Mouse (Mus musculus) layer of hippocampus, postnatal 25 days (tissue): ENCODE measurements around the gene Snx32. TPM values are rescaled to one million over a fixed set of nuclear protein-coding genes. Genes with fewer than 3 reads are reported as not detected.
A peak's percentile ranks its signal among the peaks of the same experiment; 100 is the strongest.

ENCODE experiments used
- DNase-seq, 2 experiments: peaks; one replicate each; pipeline ENCODE4 v3.0.0; 2022; ENCODE audit warnings: mixed read lengths in 2 of 2, low spot score in 1 of 2; ENCODE audit errors: extremely low spot score in 1 of 2
- total RNA-seq, 2 experiments: library from RNA; stranded (reverse); gene quantifications; 2 replicates each; pipeline ENCODE4 v1.2.3; 2021

Snx32 gene
- total RNA-seq = 10 to 100 TPM; 78.0 to 86.5 TPM

- peak; percentile 88 to 93 for DNase-seq
Measured at GRCm38 (mm10) chr19:5510031-5511026, at the start of gene Snx32. Gene Snx32, minus strand, starts transcription at chr19:5510538.

GRCm38 (mm10) chr19:5559631-5560456 lies 49.5 kb upstream of the Snx32 start:
- DNase-seq = no peak

- DNase-seq = no peak
Measured at GRCm38 (mm10) chr19:5559229-5559628, 48.9 kb upstream of the Snx32 start.

- DNase-seq = no peak
Measured at GRCm38 (mm10) chr19:5558770-5559169, 48.4 kb upstream of the Snx32 start.

- DNase-seq = no peak
Measured at GRCm38 (mm10) chr19:5558169-5558568, 47.8 kb upstream of the Snx32 start.

- no peak for DNase-seq
Measured at GRCm38 (mm10) chr19:5554212-5554611, 43.9 kb upstream of the Snx32 start.

- no peak for DNase-seq
Measured at GRCm38 (mm10) chr19:5553802-5554201, 43.5 kb upstream of the Snx32 start.

GRCm38 (mm10) chr19:5547471-5548056 lies 37.2 kb upstream of the Snx32 start:
- DNase-seq = no peak

- DNase-seq = no peak
Measured at GRCm38 (mm10) chr19:5544031-5544430, 33.7 kb upstream of the Snx32 start.

GRCm38 (mm10) chr19:5543362-5543761 lies 33.0 kb upstream of the Snx32 start:
- DNase-seq = no peak

- DNase-seq = no peak
Measured at GRCm38 (mm10) chr19:5538786-5539185, 28.4 kb upstream of the Snx32 start.

- DNase-seq = no peak
Measured at GRCm38 (mm10) chr19:5532520-5532919, 22.2 kb upstream of the Snx32 start.

- no peak for DNase-seq
Measured at GRCm38 (mm10) chr19:5530138-5530524, 19.8 kb upstream of the Snx32 start.

- peak; percentile 86 to 99 for DNase-seq
Measured at GRCm38 (mm10) chr19:5529325-5530137, 19.2 kb upstream of the Snx32 start.

- no peak for DNase-seq
Measured at GRCm38 (mm10) chr19:5525204-5525603, 14.9 kb upstream of the Snx32 start.

GRCm38 (mm10) chr19:5518721-5519120 lies 8.4 kb upstream of the Snx32 start:
- DNase-seq = no peak

GRCm38 (mm10) chr19:5516906-5517505 lies 6.7 kb upstream of the Snx32 start:
- no peak for DNase-seq

- DNase-seq = no peak
Measured at GRCm38 (mm10) chr19:5515840-5516777, 5.8 kb upstream of the Snx32 start.

- no peak for DNase-seq
Measured at GRCm38 (mm10) chr19:5513005-5513349, 2.6 kb upstream of the Snx32 start.
